Mouse (Mus musculus) C2C12 (cell line): Measurements from ENCODE around the gene Suclg2.

Source experiments
- CEBPB ChIP-seq: IDR thresholded peaks from one replicate; pipeline ENCODE4 v1.6.1; 2011; ENCODE audit warnings: low read depth, mild to moderate bottlenecking, control low read depth, moderate library complexity
- CTCF ChIP-seq: IDR thresholded peaks from one replicate; pipeline ENCODE4 v1.5.1; 2011; ENCODE audit not compliant: control insufficient read depth, insufficient read depth, insufficient read length
- FOSL1 ChIP-seq: IDR thresholded peaks from one replicate; pipeline ENCODE4 v1.8.0; 2011; ENCODE audit warnings: mild to moderate bottlenecking, low read length; ENCODE audit not compliant: poor library complexity, insufficient read depth, severe bottlenecking
- MAX ChIP-seq: IDR thresholded peaks from one replicate; pipeline ENCODE4 v1.6.1; 2011; ENCODE audit warnings: mild to moderate bottlenecking, control low read depth
- MYOD1 ChIP-seq: IDR thresholded peaks from one replicate; pipeline ENCODE4 v1.6.1; 2011; ENCODE audit warnings: low read depth; ENCODE audit not compliant: control insufficient read depth, insufficient read length

GRCm38 (mm10) chr6:95545714-95546113 is 172.9 kb downstream of the Suclg2 start:
- TF ChIP-seq CTCF: no peak
- no peak for TF ChIP-seq MAX
- no peak for TF ChIP-seq FOSL1
- no peak for TF ChIP-seq CEBPB
- no peak for TF ChIP-seq MYOD1
